Mouse (Mus musculus) hindbrain, embryonic 13.5 days (tissue): ENCODE measurements at regions not wholly inside any gene's neighbourhood (a gene's known extent, or its start where the extent isn't known, plus 50 kb on each side); places are given as distances from the start of the nearest gene placed in this dataset.
"Not testable (repeated sequence)": the region's sequence is repeated elsewhere in the genome, so short reads cannot be mapped to it uniquely, and the experiment has no call there.

ENCODE experiments used
- ATAC-seq: fragments of 200-750 bp; cut with Nextera tagmentation; 2 replicates; pipeline ENCODE4 v1.8.0; 2017; ENCODE audit warnings: moderate TSS enrichment; ENCODE audit not compliant: low FRiP score
- H3K27ac ChIP-seq: fragments of 300-500 bp; sonication (generic); 2 replicates; pipeline ENCODE4 v1.5.1; 2015; ENCODE audit warnings: inconsistent platforms, mild to moderate bottlenecking, moderate library complexity
- H3K27me3 ChIP-seq: fragments of 300-500 bp; sonication (generic); 2 replicates; pipeline ENCODE4 v1.6.1; 2015; ENCODE audit warnings: mild to moderate bottlenecking, inconsistent platforms
- H3K36me3 ChIP-seq: fragments of 300-500 bp; sonication (generic); 2 replicates; pipeline ENCODE4 v1.6.1; 2015; ENCODE audit warnings: mild to moderate bottlenecking, inconsistent platforms
- H3K4me1 ChIP-seq: fragments of 300-500 bp; sonication (generic); replicated peaks from 2 replicates; pipeline ENCODE4 v1.6.1; 2015; ENCODE audit warnings: inconsistent platforms
- H3K4me2 ChIP-seq: fragments of 300-500 bp; sonication (generic); 2 replicates; pipeline ENCODE4 v1.6.1; 2015; ENCODE audit warnings: inconsistent platforms, mild to moderate bottlenecking, moderate library complexity
- H3K4me3 ChIP-seq: fragments of 300-500 bp; sonication (generic); 2 replicates; pipeline ENCODE4 v1.5.1; 2015; ENCODE audit warnings: mild to moderate bottlenecking, inconsistent platforms
- H3K9ac ChIP-seq: fragments of 300-500 bp; sonication (generic); 2 replicates; pipeline ENCODE4 v1.6.1; 2015; ENCODE audit warnings: mild to moderate bottlenecking, inconsistent platforms
- H3K9me3 ChIP-seq: fragments of 300-500 bp; sonication (generic); 2 replicates; pipeline ENCODE4 v1.6.1; 2016; ENCODE audit warnings: inconsistent platforms
- WGBS: fragments of 180-500 bp; shearing (Covaris S2); methylation state at CpG from one replicate; pipeline ENCODE4 v1.1.7; 2015; 5-methylcytosine and 5-hydroxymethylcytosine counted together

DNA sequence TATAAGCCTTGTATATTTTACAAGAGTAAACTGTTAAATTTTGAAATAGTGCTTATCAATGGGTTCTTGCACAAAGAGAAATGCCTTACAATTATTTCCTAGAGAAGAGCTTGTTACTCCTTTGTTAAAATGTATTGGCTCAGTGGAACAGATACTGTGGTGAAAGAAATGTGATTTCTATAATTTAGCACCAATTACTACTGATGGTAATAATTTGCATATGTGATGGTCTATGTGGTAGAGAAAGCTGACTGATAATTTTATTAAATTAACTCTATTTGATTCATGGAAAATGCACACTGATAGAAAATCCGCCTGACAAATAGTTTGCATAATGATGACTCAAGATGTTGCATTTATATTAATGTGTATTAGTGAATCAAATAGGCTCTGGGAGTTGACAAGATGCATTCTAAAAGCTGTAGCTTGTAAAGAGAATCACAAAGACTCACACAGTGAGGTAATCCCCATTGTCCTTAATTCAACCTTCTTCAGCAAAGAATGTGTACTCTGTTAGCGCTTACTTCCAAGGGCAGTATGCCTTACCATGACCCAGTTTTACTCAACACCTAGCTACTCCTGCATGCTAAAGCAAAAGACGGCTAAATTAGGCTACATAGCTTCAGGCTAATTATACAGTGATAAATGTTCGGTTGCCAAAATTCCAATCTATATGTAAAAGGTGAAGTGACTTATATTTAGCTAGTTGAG is 329.8 kb upstream of the Cenpq start:
- H3K9ac ChIP-seq: no peak overlapping the region
- H3K4me3 ChIP-seq: no peak overlapping the region
- H3K36me3 ChIP-seq: no peaks in the 10 kb centered on the region
- no peak for ATAC-seq
- 68% methylated on average over 4 of the region's 4 CpGs for WGBS
- no peaks in the 10 kb centered on the region for H3K27me3 ChIP-seq
- no peaks in the 10 kb centered on the region for H3K4me1 ChIP-seq
- H3K4me2 ChIP-seq: no peak overlapping the region
- no peaks in the 10 kb centered on the region for H3K9me3 ChIP-seq
- H3K27ac ChIP-seq: no peak overlapping the region

DNA sequence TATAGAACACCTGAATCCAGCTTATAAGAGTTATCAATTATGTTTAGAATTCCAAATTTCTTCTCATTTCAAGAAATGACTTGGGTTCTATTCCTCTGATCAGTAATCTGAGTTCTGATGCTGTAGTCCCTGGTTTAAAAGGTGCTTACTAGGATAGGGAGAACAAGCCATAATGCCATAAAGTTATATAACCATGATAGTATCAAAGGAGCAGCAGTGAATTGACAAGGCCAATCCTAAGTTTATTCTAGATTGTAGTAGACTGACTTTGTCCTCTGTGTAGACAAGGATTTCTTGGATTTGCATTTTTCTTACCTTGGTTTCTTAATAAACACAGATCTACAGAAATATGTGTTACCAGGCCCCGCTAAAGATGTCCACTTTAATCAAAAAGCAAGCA is 326.6 kb upstream of the Cenpq start:
- Histone ChIP-seq H3K36me3 (no peaks in the 10 kb centered on the region), H3K9ac (no peak overlapping the region), H3K4me2 (no peak overlapping the region), H3K9me3 (no peaks in the 10 kb centered on the region), H3K4me1 (no peaks in the 10 kb centered on the region), H3K27me3 (no peaks in the 10 kb centered on the region), H3K4me3 (no peak overlapping the region), H3K27ac (no peak overlapping the region)
- 95% methylated on average over 1 of the region's 1 CpGs for WGBS
- no peak for ATAC-seq

DNA sequence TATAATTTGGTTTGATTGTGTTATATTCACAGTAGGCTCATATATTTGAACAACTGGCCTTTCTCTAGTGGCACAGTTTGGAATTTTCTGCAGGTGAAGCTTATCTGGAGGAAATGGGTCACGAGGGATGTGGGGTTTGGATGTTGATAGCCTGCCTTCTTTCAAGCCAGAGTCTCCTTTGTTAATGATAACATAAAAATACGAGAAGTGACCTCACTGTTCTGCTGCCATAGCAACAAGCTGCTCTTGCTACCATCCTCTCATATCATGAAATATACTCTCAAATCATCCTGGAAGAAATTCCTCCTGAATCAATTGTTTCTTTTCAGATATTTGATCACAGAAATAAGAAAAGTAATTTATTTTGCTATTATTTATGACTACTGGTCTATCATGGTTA is 313.6 kb upstream of the Cenpq start:
- no peaks in the 10 kb centered on the region for H3K9me3 ChIP-seq
- H3K36me3 ChIP-seq: no peaks in the 10 kb centered on the region
- H3K27me3 ChIP-seq: no peaks in the 10 kb centered on the region
- no peak for ATAC-seq
- H3K4me3 ChIP-seq: no peak overlapping the region
- 73% methylated on average over 2 of the region's 2 CpGs for WGBS
- H3K4me2 ChIP-seq: no peak overlapping the region
- no peak overlapping the region for H3K27ac ChIP-seq
- H3K9ac ChIP-seq: no peak overlapping the region
- H3K4me1 ChIP-seq: no peaks in the 10 kb centered on the region

DNA sequence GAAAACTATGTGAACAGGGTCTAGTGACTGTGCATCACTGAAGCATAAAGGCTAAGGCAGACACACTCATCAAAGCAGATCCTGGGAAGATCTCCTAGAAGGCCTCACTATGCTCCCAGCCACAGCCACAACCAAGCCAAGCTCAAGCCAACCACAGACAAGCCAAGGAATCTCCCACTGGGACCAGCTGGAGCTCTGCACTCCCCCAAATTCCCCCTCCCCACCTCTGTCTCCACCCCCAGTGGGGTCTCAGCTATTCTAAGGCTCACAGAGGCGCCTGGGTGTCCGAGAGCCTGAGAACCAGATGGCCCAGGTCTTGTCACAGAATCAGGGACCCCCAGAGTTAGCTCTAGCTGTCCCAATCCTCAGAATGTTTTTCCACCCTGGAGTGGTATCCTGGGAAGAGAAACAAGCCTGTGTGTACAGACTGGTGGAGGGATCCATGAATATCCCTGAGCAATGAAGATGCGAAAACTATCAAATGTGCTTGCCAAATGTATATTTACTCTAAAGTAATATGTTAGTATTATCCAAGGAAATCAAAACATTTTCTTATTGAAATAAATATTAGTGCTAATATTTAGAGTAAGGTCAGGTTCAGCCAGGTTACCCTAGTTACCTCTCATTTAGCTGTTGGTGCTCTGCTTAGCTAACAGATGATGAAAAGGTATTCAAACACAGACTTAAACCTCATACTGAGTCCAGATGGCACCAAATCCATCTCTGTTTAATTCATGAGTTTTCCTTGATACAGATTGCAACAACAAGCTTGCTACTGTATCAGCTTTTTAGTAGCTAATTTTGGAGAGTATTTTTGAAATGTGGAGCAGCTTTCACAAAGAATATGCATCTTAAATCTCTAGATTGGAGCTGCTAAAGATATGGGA is 292.5 kb upstream of the Cenpq start:
- 69% methylated on average over 3 of the region's 3 CpGs for WGBS

DNA sequence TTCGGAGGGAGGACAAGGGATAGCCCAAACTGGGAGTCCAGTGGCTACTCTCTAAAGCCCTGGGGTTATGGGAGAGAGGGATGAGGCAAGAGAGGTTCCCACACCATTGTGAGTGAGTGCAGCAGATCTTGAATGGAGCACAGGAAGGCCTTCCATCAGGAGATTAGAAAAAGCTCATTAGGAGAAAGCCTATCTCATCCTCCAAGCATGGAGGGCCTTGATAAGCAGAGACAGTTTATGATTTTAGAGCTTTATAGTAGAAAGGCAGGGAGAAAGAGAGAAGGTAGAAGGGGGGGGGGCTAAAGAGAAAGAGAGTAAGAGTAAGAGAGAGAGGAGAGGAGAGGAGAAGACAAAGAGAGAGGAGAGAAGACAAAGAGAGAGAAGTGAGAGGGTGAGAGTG is 282.0 kb upstream of the Cenpq start:
- WGBS: 91% methylated on average over 1 of the region's 1 CpGs
- no peak overlapping the region for H3K4me3 ChIP-seq
- H3K9me3 ChIP-seq: no peaks in the 10 kb centered on the region
- H3K9ac ChIP-seq: no peak overlapping the region
- no peak overlapping the region for H3K27ac ChIP-seq
- H3K4me1 ChIP-seq: no peaks in the 10 kb centered on the region
- H3K27me3 ChIP-seq: no peaks in the 10 kb centered on the region
- H3K36me3 ChIP-seq: no peaks in the 10 kb centered on the region
- ATAC-seq: no peak
- H3K4me2 ChIP-seq: no peak overlapping the region

More for the DNA sequence above, 292.5 kb upstream of the Cenpq start:
- Histone ChIP-seq H3K9me3 (no peaks in the 10 kb centered on the region), H3K4me2 (no peak overlapping the region), H3K27ac (no peak overlapping the region), H3K27me3 (no peaks in the 10 kb centered on the region), H3K36me3 (no peaks in the 10 kb centered on the region), H3K4me3 (no peak overlapping the region), H3K4me1 (no peaks in the 10 kb centered on the region), H3K9ac (no peak overlapping the region)
- ATAC-seq: no peak

DNA sequence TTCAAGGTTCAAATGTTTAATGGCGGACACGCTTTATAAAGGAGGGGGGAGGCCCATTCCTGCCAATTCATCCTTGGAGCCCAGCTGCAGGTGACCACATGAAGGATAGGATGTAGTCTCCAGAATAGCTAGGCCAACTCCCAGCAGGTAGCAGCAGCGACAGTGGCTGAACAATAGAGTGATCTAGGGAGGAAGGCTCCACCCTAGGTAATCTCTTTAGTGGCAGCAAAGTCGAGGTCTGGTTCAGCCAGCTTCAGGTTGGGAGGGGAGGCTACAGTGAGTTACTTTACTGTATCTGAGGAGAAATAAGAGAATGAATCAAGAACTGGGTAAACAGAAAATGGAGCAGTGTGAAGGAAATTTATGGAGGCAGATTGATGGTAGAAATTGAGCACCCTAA is 264.6 kb upstream of the Cenpq start:
- WGBS: 44% methylated on average over 4 of the region's 4 CpGs

DNA sequence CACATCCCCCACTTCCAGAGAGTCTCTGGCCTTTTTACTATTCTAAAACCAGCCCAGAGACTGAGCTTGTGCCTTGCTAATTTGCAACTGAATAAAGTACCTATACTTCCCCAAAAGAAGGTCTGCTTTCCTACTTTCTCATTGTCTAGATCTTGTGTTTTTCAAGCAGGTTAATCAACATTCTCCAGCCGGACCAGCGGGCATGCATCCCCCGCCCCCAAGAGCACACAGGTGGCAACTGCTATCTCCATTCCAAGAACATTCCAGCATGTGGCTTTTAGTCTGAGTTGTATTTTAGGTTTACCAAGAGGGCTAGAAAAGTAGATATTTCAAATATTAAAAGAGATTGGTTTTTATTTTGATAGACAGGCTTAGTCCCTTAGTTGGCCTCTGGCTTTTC is 255.5 kb upstream of the Cenpq start:
- H3K9me3 ChIP-seq, H3K4me1 ChIP-seq, ATAC-seq, H3K36me3 ChIP-seq, H3K4me2 ChIP-seq, H3K9ac ChIP-seq, H3K4me3 ChIP-seq, H3K27me3 ChIP-seq, H3K27ac ChIP-seq: not testable (repeated sequence)
- 86% methylated on average over 3 of the region's 3 CpGs for WGBS

More for the DNA sequence above, 264.6 kb upstream of the Cenpq start:
- H3K27me3 ChIP-seq, ATAC-seq, H3K4me3 ChIP-seq, H3K36me3 ChIP-seq, H3K4me1 ChIP-seq, H3K9me3 ChIP-seq, H3K9ac ChIP-seq, H3K27ac ChIP-seq, H3K4me2 ChIP-seq: not testable (repeated sequence)

DNA sequence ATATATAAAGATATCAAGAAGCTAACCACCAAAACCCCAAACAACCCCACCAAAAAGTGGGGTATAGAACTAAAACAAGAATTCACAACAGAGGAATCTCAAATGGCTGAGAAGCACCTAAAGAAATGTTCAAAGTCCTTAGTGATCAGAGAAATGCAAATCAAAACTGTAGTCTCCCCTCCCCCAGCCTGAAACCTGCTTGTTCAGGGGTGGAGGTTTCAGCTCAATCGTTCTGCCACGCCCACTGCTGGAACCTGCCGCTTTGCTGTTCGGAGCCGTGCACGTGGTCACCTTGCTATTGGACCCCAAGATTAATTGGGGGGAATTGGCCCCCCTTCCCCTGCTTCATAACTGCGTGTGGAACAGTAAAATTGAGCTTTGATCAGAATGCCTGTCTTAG is 251.8 kb upstream of the Cenpq start:
- not testable (repeated sequence) for H3K27me3 ChIP-seq, H3K9me3 ChIP-seq, H3K9ac ChIP-seq, H3K4me1 ChIP-seq, H3K4me3 ChIP-seq, H3K27ac ChIP-seq, ATAC-seq, H3K36me3 ChIP-seq, H3K4me2 ChIP-seq
- 87% methylated on average over 7 of the region's 7 CpGs for WGBS

DNA sequence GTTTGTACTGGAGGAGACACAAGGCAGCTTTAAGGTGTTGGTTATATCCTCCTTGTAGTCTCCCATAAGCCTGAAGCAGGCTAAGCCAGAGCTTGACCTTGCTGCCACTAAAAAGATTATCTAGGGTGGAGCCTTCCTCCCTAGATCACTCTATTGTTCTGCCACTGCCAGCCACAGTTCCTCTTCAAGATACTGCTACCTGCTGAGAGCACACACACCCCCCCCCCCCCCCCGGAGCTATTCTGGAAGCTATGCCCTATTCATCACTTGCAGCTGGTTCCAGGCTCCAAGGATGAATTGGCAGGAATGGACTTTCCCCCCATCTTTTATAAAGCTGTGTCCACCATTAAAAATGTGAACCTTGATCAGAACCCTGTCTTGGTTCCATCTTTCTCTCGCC is 249.9 kb upstream of the Cenpq start:
- H3K9me3 ChIP-seq: no peaks in the 10 kb centered on the region
- H3K36me3 ChIP-seq: no peaks in the 10 kb centered on the region
- ATAC-seq: no peak
- no peaks in the 10 kb centered on the region for H3K27me3 ChIP-seq
- no peaks in the 10 kb centered on the region for H3K4me1 ChIP-seq
- H3K4me3 ChIP-seq: no peak overlapping the region
- no peak overlapping the region for H3K27ac ChIP-seq
- no peak overlapping the region for H3K9ac ChIP-seq
- H3K4me2 ChIP-seq: no peak overlapping the region
- WGBS: 76% methylated on average over 2 of the region's 2 CpGs

DNA sequence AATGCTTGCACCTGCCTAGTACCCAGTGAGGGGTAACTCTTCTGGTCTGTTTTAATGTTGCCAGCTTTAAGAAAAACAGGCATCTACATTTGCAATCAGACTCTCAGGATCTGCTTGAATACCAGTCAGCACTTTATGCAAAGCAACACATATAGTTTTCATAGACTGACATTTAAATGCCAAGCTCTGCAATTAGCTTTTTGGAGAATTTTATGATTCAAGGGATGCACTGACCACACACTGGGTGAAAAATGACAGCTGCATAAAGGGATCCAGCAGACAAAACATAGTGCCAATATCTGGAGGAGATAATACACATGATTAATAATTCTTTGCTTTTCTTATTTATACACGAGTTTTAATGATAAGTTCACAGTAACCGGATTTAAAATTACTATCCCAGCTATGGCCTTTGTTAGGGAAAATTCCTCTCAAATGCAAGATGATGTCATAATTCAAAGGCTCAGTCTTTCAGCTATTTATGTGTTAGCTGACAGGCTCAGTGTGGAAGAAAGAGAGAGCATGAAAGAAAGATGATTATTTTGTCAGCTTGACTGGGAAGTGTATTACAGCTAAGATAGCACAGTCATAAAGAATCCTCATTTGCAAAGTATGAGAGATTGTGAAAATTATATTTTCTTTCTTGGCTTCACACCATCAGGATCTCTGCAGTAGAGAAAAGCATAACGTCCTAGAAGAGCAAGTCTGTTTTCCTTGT is 219.0 kb upstream of the Cenpq start:
- Histone ChIP-seq H3K4me1 (no peaks in the 10 kb centered on the region), H3K9me3 (no peaks in the 10 kb centered on the region), H3K9ac (no peak overlapping the region), H3K27ac (no peak overlapping the region), H3K27me3 (no peaks in the 10 kb centered on the region), H3K4me2 (no peak overlapping the region), H3K4me3 (no peak overlapping the region), H3K36me3 (no peaks in the 10 kb centered on the region)
- ATAC-seq: 0 out of 2 replicates have a peak, but pooled peaks have one; percentile 32
- WGBS: 63% methylated on average over 3 of the region's 3 CpGs

DNA sequence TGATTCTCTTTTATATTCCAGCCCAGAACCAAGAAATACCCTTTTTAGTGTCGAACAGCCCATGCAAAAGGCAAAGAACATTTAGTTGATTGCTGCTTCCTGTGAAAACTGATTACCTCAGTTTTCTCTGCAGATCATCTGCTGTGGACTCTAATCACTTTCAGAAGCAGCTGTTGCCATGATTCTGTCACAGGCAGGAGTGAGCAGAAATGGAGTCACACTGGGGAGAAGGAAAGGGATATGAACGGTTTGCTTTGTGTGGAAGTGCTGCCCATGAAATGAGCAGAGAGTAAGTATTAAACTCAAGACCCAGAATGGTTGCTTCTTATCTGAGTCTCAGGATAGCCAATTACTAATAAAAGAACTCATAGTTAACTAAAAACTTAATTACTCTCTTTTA is 217.6 kb upstream of the Cenpq start:
- Histone ChIP-seq H3K27me3 (no peaks in the 10 kb centered on the region), H3K4me3 (no peak overlapping the region), H3K4me2 (no peak overlapping the region), H3K36me3 (no peaks in the 10 kb centered on the region), H3K27ac (no peak overlapping the region), H3K9ac (no peak overlapping the region), H3K4me1 (no peaks in the 10 kb centered on the region), H3K9me3 (no peaks in the 10 kb centered on the region)
- ATAC-seq: no peak
- WGBS: 68% methylated on average over 2 of the region's 2 CpGs

DNA sequence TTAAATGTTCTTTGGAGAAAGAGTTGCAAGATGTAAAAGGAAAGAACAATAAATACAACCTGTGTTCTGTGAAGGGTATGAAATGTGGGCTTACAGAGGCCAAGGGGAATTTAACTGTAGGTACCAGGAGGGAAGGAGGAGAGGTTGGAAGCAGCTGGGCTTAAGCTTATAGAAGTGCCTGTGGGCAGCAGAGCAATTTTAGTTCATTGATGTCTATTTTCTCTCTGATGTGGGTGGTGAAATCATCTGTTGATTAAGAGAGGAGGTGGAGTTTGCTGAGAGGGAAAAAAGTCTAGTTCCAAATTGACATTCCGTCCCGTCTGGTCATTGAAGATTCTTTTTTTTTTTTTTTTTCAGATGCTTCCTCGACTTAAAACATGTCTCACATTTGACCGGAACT is 209.7 kb upstream of the Cenpq start:
- no peak overlapping the region for H3K9ac ChIP-seq
- no peak overlapping the region for H3K4me2 ChIP-seq
- H3K4me1 ChIP-seq: no peaks in the 10 kb centered on the region
- no peak overlapping the region for H3K4me3 ChIP-seq
- ATAC-seq: no peak
- no peaks in the 10 kb centered on the region for H3K27me3 ChIP-seq
- H3K36me3 ChIP-seq: no peaks in the 10 kb centered on the region
- no peaks in the 10 kb centered on the region for H3K9me3 ChIP-seq
- 82% methylated on average over 4 of the region's 4 CpGs for WGBS
- H3K27ac ChIP-seq: no peak overlapping the region
